Mouse (Mus musculus): ENCODE data around the gene Ly86. TPM values are rescaled to one million over a fixed set of nuclear protein-coding genes. Genes with fewer than 3 reads are reported as not detected.
A peak's percentile ranks its signal among the peaks of the same experiment; 100 is the strongest.

The Ly86 gene
- polyA plus RNA-seq, 1 experiment from 2014 or later = 7.3 TPM

DNA sequence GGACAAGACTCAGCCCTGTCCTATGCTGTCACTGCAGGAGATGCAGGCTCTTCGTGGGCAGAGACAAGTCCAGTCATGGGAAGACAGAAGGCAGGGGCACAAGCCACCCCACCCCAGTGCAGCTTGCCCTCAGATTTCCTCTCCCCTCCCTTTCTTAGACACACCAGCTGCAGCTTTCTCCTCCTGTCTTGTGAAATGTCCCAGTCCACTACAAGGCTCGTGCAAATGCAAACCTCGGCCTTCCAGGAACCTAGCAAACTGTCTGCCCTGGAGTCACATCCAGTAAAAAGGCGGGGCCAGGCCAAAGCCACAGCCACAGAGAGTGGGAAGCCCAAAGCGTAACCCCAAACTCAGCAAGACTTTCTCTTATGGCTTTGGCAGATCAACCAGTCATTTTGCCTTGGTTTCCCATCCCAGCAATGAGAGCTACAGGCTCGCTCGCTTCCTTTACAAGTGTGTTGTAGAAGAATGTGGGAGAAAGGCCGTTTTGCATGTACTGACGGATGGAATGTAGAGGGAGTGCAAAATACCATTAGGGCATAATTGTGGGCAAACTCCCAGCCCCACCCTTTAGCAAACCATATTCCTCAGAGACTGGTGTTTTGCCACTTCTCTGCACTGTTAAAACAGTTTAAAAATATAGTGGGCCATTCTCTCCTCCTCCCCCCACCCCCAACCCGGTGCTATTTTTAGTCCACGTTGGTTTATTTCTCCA is 95.7 kb downstream of the Ly86 start:
- ATAC-seq (replicated peaks; ENCODE audit: extremely low read depth, insufficient read depth, low FRiP score) = no peak; the same call in 1 of the 2 replicates
- H3K27ac ChIP-seq (ENCODE audit: low read length) = peak overlapping the region; percentile 29; the same call in 1 of the 2 replicates
- no peak overlapping the region for H3K4me2 ChIP-seq (ENCODE audit: low read depth, low read length)
- H3K9ac ChIP-seq (ENCODE audit: low read length) = 0 out of 2 replicates have a peak overlapping the region, but pooled peaks have one; percentile 18
- 43% methylated on average over 11 of the region's 11 CpGs for WGBS
- no peak overlapping the region for H3K4me3 ChIP-seq (ENCODE audit: low read length)
- H3K36me3 ChIP-seq (ENCODE audit: control insufficient read depth, insufficient read depth) = no peaks in the 10 kb centered on the region
- H3K27me3 ChIP-seq (ENCODE audit: control insufficient read depth, insufficient read depth, low read length) = no peaks in the 10 kb centered on the region
- peaks cover 13% of the 10 kb centered on the region for H3K4me1 ChIP-seq (ENCODE audit: control insufficient read depth, insufficient read depth, low read length)
- no peaks in the 10 kb centered on the region for H3K9me3 ChIP-seq (replicated peaks; ENCODE audit: control insufficient read depth, low read length)

DNA sequence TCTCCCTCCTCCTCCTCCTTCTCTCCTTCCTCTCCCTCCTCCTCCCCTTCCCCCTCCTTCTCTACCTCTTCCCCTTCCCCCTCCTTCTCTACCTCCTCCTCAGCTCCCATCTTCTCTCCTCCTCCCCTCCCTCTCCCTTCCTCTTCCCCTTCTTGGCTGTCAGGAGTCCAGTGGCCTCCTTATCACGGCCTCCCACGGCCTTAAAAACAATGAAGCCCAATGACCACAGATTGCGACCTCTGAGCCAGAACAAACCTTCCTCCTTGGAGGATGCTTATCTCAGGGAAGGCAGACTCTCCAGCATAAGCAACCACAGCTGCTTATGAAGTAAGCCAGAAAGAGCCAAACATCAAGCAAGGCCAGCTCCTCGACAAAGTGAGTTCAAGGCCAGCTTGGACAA is 97.0 kb downstream of the Ly86 start:
- no peak overlapping the region for H3K4me2 ChIP-seq (ENCODE audit: low read depth, low read length)
- no peak overlapping the region for H3K27ac ChIP-seq (ENCODE audit: low read length)
- WGBS = 39% methylated on average over 4 of the region's 4 CpGs
- no peaks in the 10 kb centered on the region for H3K9me3 ChIP-seq (replicated peaks; ENCODE audit: control insufficient read depth, low read length)
- H3K4me3 ChIP-seq (ENCODE audit: low read length) = no peak overlapping the region
- no peak; the same call in 1 of the 2 replicates for ATAC-seq (replicated peaks; ENCODE audit: extremely low read depth, insufficient read depth, low FRiP score)
- peaks cover 13% of the 10 kb centered on the region for H3K4me1 ChIP-seq (ENCODE audit: control insufficient read depth, insufficient read depth, low read length)
- no peaks in the 10 kb centered on the region for H3K27me3 ChIP-seq (ENCODE audit: control insufficient read depth, insufficient read depth, low read length)
- no peaks in the 10 kb centered on the region for H3K36me3 ChIP-seq (ENCODE audit: control insufficient read depth, insufficient read depth)
- H3K9ac ChIP-seq (ENCODE audit: low read length) = no peak overlapping the region

DNA sequence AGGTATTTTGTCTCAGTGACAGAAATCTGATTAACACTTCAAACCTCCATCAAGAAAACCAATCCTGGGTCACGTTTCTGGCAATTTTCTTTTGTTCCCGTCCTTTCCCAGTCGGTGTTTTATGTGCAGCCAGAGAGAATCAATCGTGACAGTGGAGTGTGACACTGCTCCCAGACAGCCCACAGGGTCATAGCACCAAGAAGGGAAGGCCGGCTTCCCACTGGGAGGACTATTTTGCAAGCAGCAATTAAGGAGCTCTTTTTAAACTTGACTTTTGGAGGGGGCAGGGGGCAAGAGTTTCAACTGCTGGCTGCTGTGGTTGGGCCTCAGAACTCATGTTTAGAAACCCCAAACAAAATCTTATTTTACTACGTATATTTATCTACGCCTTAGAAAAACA is 97.5 kb downstream of the Ly86 start:
- ATAC-seq (replicated peaks; ENCODE audit: extremely low read depth, insufficient read depth, low FRiP score) = no peak
- WGBS = 59% methylated on average over 7 of the region's 7 CpGs

DNA sequence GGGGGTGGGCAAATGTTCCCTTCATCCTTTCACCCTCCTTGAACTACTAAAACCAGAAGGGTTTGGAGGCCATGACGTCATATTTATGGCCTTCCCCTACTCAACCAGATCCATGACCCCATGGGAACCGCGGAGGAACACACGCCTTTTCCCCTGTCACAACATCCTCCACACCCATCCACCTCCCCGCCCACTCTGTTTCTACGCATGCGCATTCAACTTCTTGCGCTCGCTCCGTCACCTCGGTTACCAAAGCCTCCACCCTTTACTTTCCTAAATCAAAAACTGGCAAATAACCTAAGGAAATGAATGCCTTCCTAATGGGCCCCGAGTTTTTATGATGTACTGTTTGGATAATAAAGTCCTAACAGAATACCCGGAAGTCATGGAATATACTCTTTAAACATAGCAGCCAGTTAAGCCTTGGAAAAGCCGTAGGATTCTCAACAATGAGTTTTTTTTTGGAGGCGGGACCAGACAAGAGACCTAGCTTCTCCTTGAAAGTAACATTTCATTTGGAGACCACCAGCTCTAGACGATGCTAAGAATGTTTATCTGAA is 101.8 kb downstream of the Ly86 start:
- H3K36me3 ChIP-seq (ENCODE audit: control insufficient read depth, insufficient read depth) = peaks cover 2% of the 10 kb centered on the region; the same call in 1 of the 2 replicates
- no peak overlapping the region for H3K9ac ChIP-seq (ENCODE audit: low read length)
- H3K9me3 ChIP-seq (replicated peaks; ENCODE audit: control insufficient read depth, low read length) = peaks cover 4% of the 10 kb centered on the region; the same call in 1 of the 2 replicates
- H3K4me3 ChIP-seq (ENCODE audit: low read length) = no peak overlapping the region
- ATAC-seq (replicated peaks; ENCODE audit: extremely low read depth, insufficient read depth, low FRiP score) = no peak
- peaks cover under 1% of the 10 kb centered on the region; the same call in 1 of the 2 replicates for H3K4me1 ChIP-seq (ENCODE audit: control insufficient read depth, insufficient read depth, low read length)
- 81% methylated on average over 16 of the region's 16 CpGs for WGBS
- H3K4me2 ChIP-seq (ENCODE audit: low read depth, low read length) = no peak overlapping the region
- H3K27me3 ChIP-seq (ENCODE audit: control insufficient read depth, insufficient read depth, low read length) = no peaks in the 10 kb centered on the region
- H3K27ac ChIP-seq (ENCODE audit: low read length) = no peak overlapping the region

More for the DNA sequence above, 97.5 kb downstream of the Ly86 start:
- H3K27me3 ChIP-seq (ENCODE audit: control insufficient read depth, insufficient read depth, low read length) = no peaks in the 10 kb centered on the region
- no peak overlapping the region for H3K27ac ChIP-seq (ENCODE audit: low read length)
- H3K4me1 ChIP-seq (ENCODE audit: control insufficient read depth, insufficient read depth, low read length) = peaks cover 13% of the 10 kb centered on the region
- H3K9me3 ChIP-seq (replicated peaks; ENCODE audit: control insufficient read depth, low read length) = no peaks in the 10 kb centered on the region
- H3K36me3 ChIP-seq (ENCODE audit: control insufficient read depth, insufficient read depth) = no peaks in the 10 kb centered on the region
- no peak overlapping the region for H3K4me2 ChIP-seq (ENCODE audit: low read depth, low read length)
- H3K4me3 ChIP-seq (ENCODE audit: low read length) = no peak overlapping the region
- H3K9ac ChIP-seq (ENCODE audit: low read length) = no peak overlapping the region

DNA sequence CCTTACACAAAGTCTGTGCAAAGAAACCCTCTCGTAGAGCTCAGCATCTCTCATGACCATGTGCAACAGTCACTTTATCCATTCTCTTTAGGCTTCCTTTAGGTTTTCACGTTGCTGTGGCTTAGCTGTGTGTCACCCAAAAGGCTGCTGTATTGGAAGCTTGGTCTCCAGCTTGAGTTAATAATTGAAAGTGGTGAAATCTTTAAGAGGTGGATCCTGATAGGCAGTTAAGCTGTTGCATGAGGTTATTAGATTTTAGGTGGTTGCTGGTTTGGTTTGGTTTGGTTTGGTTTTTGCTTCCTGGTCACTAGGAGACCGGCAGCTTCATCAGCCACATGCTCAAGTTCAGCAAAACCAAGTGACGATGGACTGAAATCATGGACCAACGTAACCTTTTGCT is 106.0 kb downstream of the Ly86 start:
- WGBS = 92% methylated on average over 5 of the region's 5 CpGs
- Histone ChIP-seq H3K4me2 (ENCODE audit: low read depth, low read length) (no peak overlapping the region), H3K9me3 (replicated peaks; ENCODE audit: control insufficient read depth, low read length) (peaks cover 4% of the 10 kb centered on the region; the same call in 1 of the 2 replicates), H3K4me3 (ENCODE audit: low read length) (no peak overlapping the region), H3K9ac (ENCODE audit: low read length) (no peak overlapping the region), H3K27ac (ENCODE audit: low read length) (peak overlapping the region; percentile 73; the same call in 1 of the 2 replicates), H3K4me1 (ENCODE audit: control insufficient read depth, insufficient read depth, low read length) (peaks cover 37% of the 10 kb centered on the region), H3K36me3 (ENCODE audit: control insufficient read depth, insufficient read depth) (peaks cover 2% of the 10 kb centered on the region; the same call in 1 of the 2 replicates), H3K27me3 (ENCODE audit: control insufficient read depth, insufficient read depth, low read length) (no peaks in the 10 kb centered on the region)
- no peak for ATAC-seq (replicated peaks; ENCODE audit: extremely low read depth, insufficient read depth, low FRiP score)

DNA sequence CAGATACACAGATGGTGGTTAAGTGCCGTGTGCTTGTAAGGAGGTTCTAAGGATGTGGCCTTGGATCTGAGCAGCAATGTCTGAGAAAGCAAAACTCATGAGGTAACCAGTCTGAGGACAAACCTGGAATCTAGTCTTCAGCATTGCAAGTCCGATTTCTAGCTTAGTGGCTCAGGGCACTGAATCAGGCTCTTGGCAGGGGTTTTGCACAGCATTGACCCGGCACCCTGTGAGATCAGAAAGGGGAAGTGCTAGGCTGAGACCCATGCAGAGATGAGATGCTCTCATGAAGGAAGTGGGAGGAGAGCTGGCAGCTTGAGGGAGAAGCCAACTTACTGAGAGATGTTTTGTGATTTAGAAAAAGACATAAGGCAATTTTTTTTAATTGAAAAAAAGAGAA is 106.5 kb downstream of the Ly86 start:
- peaks cover 2% of the 10 kb centered on the region; the same call in 1 of the 2 replicates for H3K36me3 ChIP-seq (ENCODE audit: control insufficient read depth, insufficient read depth)
- H3K9me3 ChIP-seq (replicated peaks; ENCODE audit: control insufficient read depth, low read length) = peaks cover 4% of the 10 kb centered on the region; the same call in 1 of the 2 replicates
- H3K4me2 ChIP-seq (ENCODE audit: low read depth, low read length) = no peak overlapping the region; the same call in 1 of the 2 replicates
- no peak for ATAC-seq (replicated peaks; ENCODE audit: extremely low read depth, insufficient read depth, low FRiP score)
- WGBS = 67% methylated on average over 3 of the region's 3 CpGs
- peaks cover 41% of the 10 kb centered on the region for H3K4me1 ChIP-seq (ENCODE audit: control insufficient read depth, insufficient read depth, low read length)
- no peaks in the 10 kb centered on the region for H3K27me3 ChIP-seq (ENCODE audit: control insufficient read depth, insufficient read depth, low read length)
- no peak overlapping the region for H3K9ac ChIP-seq (ENCODE audit: low read length)
- H3K27ac ChIP-seq (ENCODE audit: low read length) = peak overlapping the region; percentile 73
- H3K4me3 ChIP-seq (ENCODE audit: low read length) = no peak overlapping the region

DNA sequence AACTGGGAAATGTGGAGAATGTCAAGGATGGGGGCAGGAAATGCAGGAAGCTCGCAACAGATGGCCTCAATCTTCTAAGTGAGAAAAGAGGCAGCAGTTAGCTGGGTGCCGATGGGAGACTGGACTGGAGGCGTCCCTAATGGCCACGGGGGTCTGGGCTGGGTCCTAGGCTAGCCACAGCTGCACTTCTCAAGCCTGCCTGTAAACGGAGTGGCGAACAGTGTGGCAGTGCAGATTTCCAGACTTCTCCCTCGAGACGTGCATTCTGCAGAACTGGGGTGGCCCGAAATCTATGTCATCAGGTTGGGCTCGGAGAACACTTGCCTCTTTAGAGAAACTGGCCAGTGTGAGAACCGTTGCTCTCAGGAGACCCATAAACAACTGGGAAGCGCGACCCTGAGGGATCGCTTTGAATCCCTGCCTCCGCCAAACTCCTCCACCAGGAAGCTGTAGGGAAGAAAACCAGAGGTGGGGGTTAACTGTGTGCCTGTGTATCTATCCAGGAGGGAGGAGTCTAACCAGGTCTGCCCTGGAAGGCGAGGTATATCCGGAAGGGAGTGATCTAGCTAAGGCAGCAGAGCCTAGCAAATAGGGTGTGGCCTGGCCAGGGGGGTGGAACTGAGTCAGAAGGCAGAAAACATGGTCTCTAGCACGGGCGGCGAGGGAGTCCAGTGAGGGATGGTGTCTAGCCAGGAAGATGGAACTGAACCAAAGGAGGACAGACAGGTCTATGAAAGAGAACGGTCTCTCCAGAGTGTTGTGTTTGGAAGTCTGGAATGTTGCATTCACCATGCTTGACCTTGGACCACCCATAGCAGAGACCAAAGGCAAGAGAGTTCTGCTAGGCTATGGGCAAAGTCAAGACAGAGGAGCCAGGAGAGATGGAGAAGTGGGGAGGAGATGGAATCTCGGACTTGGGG is 107.3 kb downstream of the Ly86 start:
- Histone ChIP-seq H3K4me2 (ENCODE audit: low read depth, low read length) (peak overlapping the region; percentile 62), H3K36me3 (ENCODE audit: control insufficient read depth, insufficient read depth) (peaks cover 2% of the 10 kb centered on the region; the same call in 1 of the 2 replicates), H3K27me3 (ENCODE audit: control insufficient read depth, insufficient read depth, low read length) (no peaks in the 10 kb centered on the region), H3K4me3 (ENCODE audit: low read length) (peak overlapping the region; percentile 43), H3K9me3 (replicated peaks; ENCODE audit: control insufficient read depth, low read length) (peaks cover 4% of the 10 kb centered on the region; the same call in 1 of the 2 replicates), H3K9ac (ENCODE audit: low read length) (peak overlapping the region; percentile 67), H3K27ac (ENCODE audit: low read length) (peak overlapping the region; percentile 73), H3K4me1 (ENCODE audit: control insufficient read depth, insufficient read depth, low read length) (peaks cover 49% of the 10 kb centered on the region)
- ATAC-seq (replicated peaks; ENCODE audit: extremely low read depth, insufficient read depth, low FRiP score) = peak; percentile 71
- WGBS = 4% methylated on average over 22 of the region's 22 CpGs

DNA sequence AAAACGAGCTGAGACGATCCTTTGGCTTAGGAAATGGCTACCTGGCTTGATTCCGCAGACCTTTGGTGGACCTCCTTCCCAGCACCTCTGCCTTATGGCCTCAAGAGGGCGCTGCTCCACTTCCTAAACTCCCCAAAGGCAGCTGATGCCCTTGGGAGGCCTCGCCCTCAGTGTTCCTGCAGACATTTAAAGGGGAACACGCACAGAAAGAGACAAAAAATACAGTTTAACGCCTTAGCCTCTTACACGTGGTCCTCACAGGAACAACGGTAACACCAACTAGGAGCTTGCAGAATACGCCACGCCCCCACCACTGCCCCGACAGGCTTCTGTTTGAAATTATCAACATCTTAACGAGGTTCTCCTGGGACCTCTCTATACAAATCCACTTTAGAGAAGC is 108.2 kb downstream of the Ly86 start:
- no peaks in the 10 kb centered on the region for H3K27me3 ChIP-seq (ENCODE audit: control insufficient read depth, insufficient read depth, low read length)
- 1% methylated on average over 13 of the region's 13 CpGs for WGBS
- peak overlapping the region; percentile 73 for H3K27ac ChIP-seq (ENCODE audit: low read length)
- H3K9ac ChIP-seq (ENCODE audit: low read length) = peak overlapping the region; percentile 67; the same call in 1 of the 2 replicates
- peaks cover 55% of the 10 kb centered on the region for H3K4me1 ChIP-seq (ENCODE audit: control insufficient read depth, insufficient read depth, low read length)
- H3K4me2 ChIP-seq (ENCODE audit: low read depth, low read length) = peak overlapping the region; percentile 62
- peak; percentile 61 for ATAC-seq (replicated peaks; ENCODE audit: extremely low read depth, insufficient read depth, low FRiP score)
- H3K4me3 ChIP-seq (ENCODE audit: low read length) = no peak overlapping the region
- H3K36me3 ChIP-seq (ENCODE audit: control insufficient read depth, insufficient read depth) = peaks cover 2% of the 10 kb centered on the region; the same call in 1 of the 2 replicates
- peaks cover 4% of the 10 kb centered on the region; the same call in 1 of the 2 replicates for H3K9me3 ChIP-seq (replicated peaks; ENCODE audit: control insufficient read depth, low read length)
